ENCODE assay signal across 29 mouse cellular contexts in genomic region chr2:58514489-58514888, GRCm38 (mm10). TPM values are rescaled to one million over a fixed set of nuclear protein-coding genes. Genes with fewer than 3 reads are reported as not detected.
"Had no signal": no experiment of that assay in that cellular context is flagged by ENCODE, and none has a peak within 500 bp of the region (broad histone marks: within the 10 kb centered on the region; RNA-seq: fewer than 3 reads in every experiment).

No protein-coding gene starts in this region.

- DNase-seq: kidney, postnatal 14 days; kidney, postnatal 4 days; left cerebral cortex, postnatal 4 days; lung, adult 2 months; lung, postnatal 14 days; lung, postnatal 4 days; midbrain, embryonic 14.5 days; right cerebral cortex, adult 18-20 months; right cerebral cortex, postnatal 14 days; right cerebral cortex, postnatal 4 days; thymus, adult 2 months; thymus, postnatal 14 days; thymus, postnatal 4 days had no signal

- H3K4me1 ChIP-seq: liver, embryonic 15.5 days had no signal

- H3K27me3 ChIP-seq: limb, embryonic 12.5 days; limb, embryonic 15.5 days; liver, embryonic 12.5 days; liver, embryonic 15.5 days had no signal

- H3K9me3 ChIP-seq: limb, embryonic 12.5 days; limb, embryonic 15.5 days; liver, embryonic 12.5 days; liver, embryonic 15.5 days had no signal

- H3K4me2 ChIP-seq: limb, embryonic 12.5 days; limb, embryonic 15.5 days; liver, embryonic 12.5 days; liver, embryonic 15.5 days; midbrain, embryonic 11.5 days had no signal

- H3K4me3 ChIP-seq: limb, embryonic 12.5 days; limb, embryonic 15.5 days; liver, embryonic 12.5 days; liver, embryonic 15.5 days had no signal

- H3K9ac ChIP-seq: limb, embryonic 12.5 days; limb, embryonic 15.5 days; liver, embryonic 12.5 days; liver, embryonic 15.5 days had no signal

- H3K27ac ChIP-seq: limb, embryonic 12.5 days; limb, embryonic 15.5 days; liver, embryonic 12.5 days; liver, embryonic 15.5 days; stomach, postnatal 0 days had no signal

- ATAC-seq: liver, embryonic 12.5 days had no signal

- H3K36me3 ChIP-seq: liver, embryonic 12.5 days; liver, embryonic 15.5 days had no signal

RNA-seq across cellular contexts. Expression of gene Gm17409, which starts 44.6 kb away (rescaled TPM):
- total RNA-seq: layer of hippocampus, adult 18-20 months; layer of hippocampus, postnatal 14 days; left cerebral cortex, adult 8-10 months; left cerebral cortex, postnatal 14 days; left cerebral cortex, postnatal 4 days; megakaryocyte progenitor cell, adult 5-6 weeks; megakaryocyte-erythroid progenitor cell, adult 5-6 weeks; midbrain, postnatal 0 days had no signal
- polyA plus RNA-seq: kidney, embryonic 16.5 days; limb, embryonic 12.5 days; limb, embryonic 15.5 days; liver, embryonic 12.5 days; liver, embryonic 15.5 days; lung, adult 2 months; lung, embryonic 16.5 days; midbrain, embryonic 11.5 days; midbrain, embryonic 14.5 days; midbrain, postnatal 0 days; neural tube, embryonic 11.5 days; stomach, postnatal 0 days; thymus, adult 2 months had no signal

RNA-seq across cellular contexts. Expression of gene Upp2, which starts 52.6 kb away (rescaled TPM):
- total RNA-seq: megakaryocyte-erythroid progenitor cell, adult 5-6 weeks had no signal
